Mouse (Mus musculus) adrenal gland, postnatal 14 days (tissue): Measurements from ENCODE around the gene Gm10912. TPM values are rescaled to one million over a fixed set of nuclear protein-coding genes. Genes with fewer than 3 reads are reported as not detected.
"Not testable (repeated sequence)": the region's sequence is repeated elsewhere in the genome, so short reads cannot be mapped to it uniquely, and the experiment has no call there.

Experiments used
- DNase-seq: peaks from one replicate; pipeline ENCODE4 v3.0.0; 2021; ENCODE audit warnings: mixed read lengths
- total RNA-seq: library from RNA; stranded (reverse); gene quantifications from 2 replicates; pipeline ENCODE4 v1.2.3, GENCODE M21; 2021

The Gm10912 gene
- total RNA-seq, 1 experiment from 2014 or later, result 0.59 TPM

DNA sequence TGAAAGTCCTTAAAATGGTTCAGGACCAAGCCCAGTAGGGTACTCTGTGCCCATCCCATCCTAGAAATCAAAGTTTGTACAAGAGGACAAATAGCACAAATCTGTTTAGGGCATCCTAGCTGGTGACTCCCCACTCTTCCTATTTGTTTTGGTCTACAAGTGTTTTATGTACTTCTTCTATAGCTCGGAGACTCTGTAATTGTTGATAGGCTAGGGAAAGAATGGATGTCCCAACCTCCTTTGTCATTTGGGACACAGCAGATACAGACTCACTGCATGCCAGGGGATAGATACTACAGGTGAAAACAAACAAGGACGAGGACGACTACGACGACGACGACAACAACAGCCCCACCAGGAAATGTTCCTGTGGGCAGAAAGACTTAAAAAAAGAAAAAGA lies 2.8 kb downstream of the Gm10912 start, which contains the start of gene Gm10799:
Gm10799 (minus strand) TSS at position 101 of the 400 bp plus-strand sequence.
- DNase-seq, result not testable (repeated sequence)

- DNase-seq, result peak; percentile 70
Measured at GRCm38 (mm10) chr2:104069704-104070185, 4.1 kb downstream of the Gm10912 start, which contains the start of gene Cd59b. Gene Cd59b (plus strand): TSS chr2:104069849.

DNA sequence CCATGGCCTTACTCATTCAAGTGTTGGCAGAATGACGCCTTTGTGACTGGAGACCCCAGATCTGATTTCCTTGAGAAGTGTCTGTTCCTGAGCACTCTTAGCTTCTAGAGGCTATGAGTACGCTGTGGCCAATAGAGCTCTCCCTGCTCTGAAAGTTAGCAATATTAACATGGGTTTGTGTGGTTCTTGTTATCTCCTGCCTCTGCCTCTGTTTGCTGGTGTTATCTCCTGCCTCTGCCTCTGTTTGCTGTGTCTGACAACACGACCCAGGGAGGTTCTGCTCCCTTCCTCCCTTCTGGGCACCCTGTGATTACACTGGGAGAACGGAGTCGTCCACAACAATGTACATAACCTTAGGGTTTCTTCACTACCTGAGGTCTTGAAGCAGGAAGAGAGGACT lies 12.7 kb downstream of the Gm10912 start:
- DNase-seq, result not testable (repeated sequence)

DNA sequence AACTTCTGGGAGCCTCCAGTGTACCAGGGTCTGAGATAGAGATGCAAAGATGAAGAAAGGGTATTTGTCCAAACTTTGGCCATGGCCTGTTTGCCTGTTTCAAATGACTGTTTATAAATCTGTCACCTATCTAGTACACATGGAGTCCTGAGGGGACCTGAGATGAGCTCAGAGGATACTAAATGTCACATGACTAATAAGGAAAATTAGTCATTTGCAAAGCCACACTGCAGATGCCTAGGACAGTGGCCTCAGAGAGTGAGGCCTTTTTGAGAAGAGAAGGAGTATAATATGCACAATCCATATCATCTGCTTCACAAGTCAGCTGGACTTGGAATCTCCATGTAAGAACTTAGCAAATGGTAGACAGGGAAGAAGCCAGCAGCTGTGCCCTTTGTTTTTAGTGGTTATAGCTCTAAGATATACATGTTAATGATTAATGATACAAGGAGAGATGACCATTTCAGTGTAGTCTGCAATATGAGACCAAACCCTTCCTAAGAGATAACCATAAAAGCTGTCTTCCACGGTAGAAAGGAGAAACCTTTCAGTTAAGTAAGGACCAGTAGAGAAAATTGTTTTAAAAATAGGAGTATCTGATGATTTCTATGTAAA lies 15.9 kb downstream of the Gm10912 start:
- not testable (repeated sequence) for DNase-seq

GRCm38 (mm10) chr2:104082474-104082873 lies 16.8 kb downstream of the Gm10912 start:
- DNase-seq, result no peak

GRCm38 (mm10) chr2:104084027-104084426 lies 18.4 kb downstream of the Gm10912 start:
- not testable (repeated sequence) for DNase-seq

DNA sequence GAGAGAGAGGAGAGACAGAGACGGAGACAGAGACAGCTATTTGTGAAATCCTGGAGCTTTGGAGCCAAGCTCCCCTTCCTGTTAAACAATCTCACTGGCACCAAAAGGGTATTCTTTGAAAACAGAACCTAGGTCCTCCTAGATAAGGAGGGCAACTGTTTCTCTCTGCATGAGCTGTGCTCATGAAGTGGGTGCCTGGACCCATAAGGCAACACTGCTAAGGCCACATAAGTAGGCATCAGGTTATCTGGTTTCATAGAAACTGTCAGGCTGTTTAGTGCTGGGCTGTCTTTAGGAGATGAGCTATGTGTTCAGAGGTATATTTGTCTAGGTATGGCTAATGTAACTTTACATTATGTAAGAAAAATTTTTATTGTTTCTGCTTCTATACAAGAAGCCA lies 21.9 kb downstream of the Gm10912 start:
- not testable (repeated sequence) for DNase-seq

DNA sequence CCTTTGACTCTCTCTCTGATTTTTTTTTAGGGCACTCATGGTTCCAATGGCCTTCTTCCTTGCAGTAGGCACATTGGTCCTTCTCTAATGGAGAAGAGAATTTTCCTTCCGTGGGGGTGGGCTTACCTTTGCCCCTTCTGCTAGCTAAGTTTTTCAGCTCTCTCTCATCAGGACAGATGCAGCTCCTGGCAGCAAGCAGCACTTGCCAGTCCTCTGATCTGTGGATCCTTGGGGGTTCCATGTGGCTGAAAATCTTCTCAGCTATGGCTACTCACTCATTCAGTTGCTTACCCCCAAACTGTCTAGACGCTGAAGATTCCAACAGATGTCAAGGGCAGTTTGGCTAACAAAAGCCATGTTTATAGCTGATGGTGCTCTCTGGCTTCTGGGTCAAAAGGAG lies 27.7 kb downstream of the Gm10912 start:
- DNase-seq, result no peak

DNA sequence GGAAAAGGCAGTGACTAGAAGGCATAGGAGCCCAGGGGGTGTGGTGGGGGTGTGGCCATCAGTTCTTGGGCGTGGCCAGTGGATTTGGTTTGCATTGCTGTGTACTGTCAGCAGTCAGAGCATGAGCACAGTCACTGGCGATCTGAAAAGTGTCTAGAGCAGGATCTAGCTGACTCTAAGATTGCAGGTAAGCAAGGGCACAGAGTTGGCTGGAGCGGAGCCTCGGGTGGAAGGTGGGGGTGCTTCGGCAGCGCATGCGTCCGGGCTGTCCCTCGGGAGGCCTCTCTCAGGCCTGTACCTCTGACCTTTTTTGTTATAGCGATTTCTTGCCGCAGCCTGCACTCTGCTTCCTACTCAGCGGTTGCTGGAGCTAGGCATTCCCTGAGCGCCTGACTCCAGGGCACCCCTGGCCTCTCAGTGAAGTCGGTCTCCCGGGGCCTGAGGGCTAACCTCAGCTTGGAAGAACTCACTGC lies 30.2 kb downstream of the Gm10912 start, which contains the start of gene Cd59a:
Cd59a (plus strand) TSS at position 61 of the 473 bp plus-strand sequence.
- peak; percentile 92 for DNase-seq

GRCm38 (mm10) chr2:104096256-104096655 lies 30.6 kb downstream of the Gm10912 start:
- DNase-seq, result no peak

- DNase-seq, result not testable (repeated sequence)
Measured at GRCm38 (mm10) chr2:104096796-104097195, 31.2 kb downstream of the Gm10912 start.

- not testable (repeated sequence) for DNase-seq
Measured at GRCm38 (mm10) chr2:104097396-104097795, 31.8 kb downstream of the Gm10912 start.

- no peak for DNase-seq
Measured at GRCm38 (mm10) chr2:104098529-104099230, 33.1 kb downstream of the Gm10912 start.

DNA sequence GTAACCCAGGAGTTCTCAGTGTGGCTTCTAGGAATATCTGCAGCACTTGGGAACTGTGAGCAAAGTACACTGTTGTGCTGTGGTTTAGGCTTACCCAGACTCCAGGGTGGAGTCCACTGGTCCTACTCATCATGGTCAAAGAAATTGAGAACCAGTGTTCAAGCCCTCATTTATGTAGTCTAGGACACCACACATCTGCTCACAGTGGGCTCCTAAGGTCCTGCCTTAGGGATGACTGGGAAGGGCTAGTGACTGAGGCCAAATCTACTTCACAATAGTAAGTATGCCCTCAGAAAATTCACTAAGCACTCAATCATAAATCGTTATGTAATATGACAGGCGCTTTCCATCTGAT lies 33.6 kb downstream of the Gm10912 start:
- no peak for DNase-seq

DNA sequence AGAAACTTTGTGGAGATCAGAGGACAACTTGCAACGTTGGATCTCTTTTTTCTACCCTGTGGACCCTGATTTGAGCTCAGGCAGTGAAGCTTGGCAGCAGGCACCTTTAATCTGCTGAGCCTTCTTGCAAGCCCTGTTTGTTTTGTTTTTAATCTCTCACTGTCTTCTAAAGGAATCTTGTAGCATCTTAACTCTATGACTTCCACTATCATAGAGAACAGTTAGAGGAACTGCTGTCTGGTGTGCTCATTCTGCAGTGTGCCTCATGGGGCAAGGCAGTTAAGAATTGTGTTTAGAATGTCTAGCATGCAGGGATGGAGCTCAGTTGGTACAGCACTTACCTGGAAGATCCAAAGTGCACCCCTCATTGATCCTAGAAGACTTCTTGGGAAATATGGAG lies 34.3 kb downstream of the Gm10912 start:
- DNase-seq, result no peak

DNA sequence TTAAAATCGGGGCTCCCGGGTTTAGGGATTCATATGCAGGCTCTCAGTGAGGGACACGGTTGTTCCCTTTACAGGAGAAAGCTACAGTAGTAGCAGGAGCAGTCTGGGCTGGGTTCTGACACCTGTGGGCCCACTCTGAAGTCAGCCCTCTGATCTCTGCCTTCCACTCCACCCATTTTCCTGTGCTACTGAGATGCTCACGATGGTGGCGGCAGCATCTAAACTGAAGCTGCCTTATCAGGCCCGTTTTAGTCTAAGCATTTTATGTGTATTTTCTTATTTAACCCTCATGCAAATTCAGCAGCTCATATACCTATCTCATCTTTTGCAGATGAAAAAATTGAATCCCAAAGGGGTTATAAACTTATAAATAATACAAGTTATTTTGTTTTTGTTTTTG lies 39.2 kb downstream of the Gm10912 start:
- DNase-seq, result no peak

- DNase-seq, result not testable (repeated sequence)
Measured at GRCm38 (mm10) chr2:104109021-104109420, 43.4 kb downstream of the Gm10912 start.

DNA sequence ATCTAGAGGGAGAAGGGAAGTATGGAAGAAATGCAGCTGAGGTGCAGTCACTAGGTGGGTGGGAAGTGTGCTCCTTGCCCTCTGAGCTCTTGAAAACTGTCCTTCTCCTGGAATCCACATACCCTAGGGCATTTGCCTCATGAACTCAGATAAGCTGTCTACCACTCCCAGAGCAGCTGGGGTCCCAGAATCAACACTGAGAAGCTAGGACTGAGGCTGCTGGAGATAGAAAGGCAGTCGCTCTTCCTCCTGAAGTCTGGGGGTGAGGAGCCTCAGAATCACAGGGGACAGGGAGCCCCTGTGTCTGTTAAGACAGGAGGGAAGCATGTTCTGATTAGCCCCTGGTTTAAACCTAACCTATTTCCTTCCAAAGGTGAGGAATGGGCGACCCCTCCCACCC lies 43.9 kb downstream of the Gm10912 start:
- no peak for DNase-seq

- no peak for DNase-seq
Measured at GRCm38 (mm10) chr2:104110031-104110430, 44.4 kb downstream of the Gm10912 start.

- DNase-seq, result not testable (repeated sequence)
Measured at GRCm38 (mm10) chr2:104111170-104111797, 45.7 kb downstream of the Gm10912 start.

DNA sequence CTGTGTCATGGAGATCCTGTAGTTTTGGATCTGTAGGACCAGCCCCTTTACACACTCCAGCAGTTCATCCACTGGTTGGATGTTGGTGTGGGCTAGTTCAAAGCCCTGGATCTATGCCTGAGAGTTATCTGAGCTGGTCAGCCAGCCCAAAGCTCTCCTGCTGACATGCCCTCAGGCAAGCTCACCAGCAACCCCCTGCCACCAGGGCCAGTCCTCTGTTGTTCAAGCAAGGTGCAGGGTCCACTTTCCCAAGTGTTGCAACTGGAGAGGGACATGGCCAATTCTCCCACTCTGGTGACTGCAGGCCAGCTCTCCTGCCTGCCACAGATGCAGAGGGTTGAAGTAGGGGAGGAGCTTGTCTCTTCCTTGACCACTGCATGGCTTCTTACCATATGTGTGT lies 47.9 kb downstream of the Gm10912 start:
- not testable (repeated sequence) for DNase-seq

DNA sequence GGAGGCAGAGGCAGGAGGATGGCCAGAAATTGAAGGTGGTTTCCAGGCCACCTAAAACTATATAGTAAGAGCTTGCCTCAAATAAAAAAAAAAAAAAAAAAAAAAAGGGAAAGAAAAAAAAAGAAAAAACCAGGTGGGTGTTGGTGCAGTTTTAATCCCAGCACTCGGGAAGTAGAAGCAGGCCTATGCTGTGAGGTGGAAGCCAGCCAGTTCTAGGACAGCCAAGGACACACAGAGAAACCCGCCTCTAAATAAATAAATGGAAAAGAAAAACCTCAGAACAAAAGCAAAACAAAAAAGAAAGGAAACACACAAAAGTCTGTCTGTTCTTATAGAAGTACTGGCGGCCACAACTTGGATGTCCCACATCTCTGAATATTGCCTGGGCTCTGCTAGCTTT lies 49.3 kb downstream of the Gm10912 start:
- DNase-seq, result no peak
